Mouse (Mus musculus) ovary, adult 2 months (tissue): Measurements from ENCODE around the gene Mtmr4. TPM values are rescaled to one million over a fixed set of nuclear protein-coding genes. Genes with fewer than 3 reads are reported as not detected.

Experiments used
- polyA plus RNA-seq: library from polyadenylated mRNA; depleted of rRNA; stranded (reverse); fragments of >200 nt; gene quantifications from 2 replicates; pipeline ENCODE4 v1.2.3, GENCODE M21; 2012; rRNA removed

Mtmr4 gene
- polyA plus RNA-seq = 33.1 and 47.8 TPM in 2 replicates

GRCm38 (mm10) chr11:87591526-87592353 lies at the start of gene Mtmr4:
Gene Mtmr4 (plus strand): TSS chr11:87592162.

GRCm38 (mm10) chr11:87566501-87566900 lies 25.5 kb upstream of the Mtmr4 start, which contains the start of gene Gm11492:
Gene Gm11492 (plus strand): TSS chr11:87566653.

GRCm38 (mm10) chr11:87568255-87568953 lies 23.6 kb upstream of the Mtmr4 start, which contains the start of gene Sept4:
Gene Sept4 (plus strand): TSS chr11:87568903.

GRCm38 (mm10) chr11:87616790-87617474 lies 25.0 kb downstream of the Mtmr4 start, which contains the start of gene Hsf5:
Gene Hsf5 (plus strand): TSS chr11:87617164.

GRCm38 (mm10) chr11:87662407-87662806 lies 70.4 kb downstream of the Mtmr4 start, which contains the start of gene Rnf43:
Gene Rnf43 (plus strand): TSS chr11:87662722.

Other genes starting within 250 kb of the Mtmr4 start
- gene Ppm1e, start 233.1 kb upstream of the Mtmr4 start, polyA plus RNA-seq = 4.7 and 5.5 TPM in 2 replicates
- gene Rad51c, start 187.2 kb upstream of the Mtmr4 start, polyA plus RNA-seq = 0.57 and 1.2 TPM in 2 replicates
- 1.8 and 4.4 TPM in 2 replicates for gene Tex14, start 187.1 kb upstream of the Mtmr4 start, polyA plus RNA-seq
- gene Gm11492, start 25.5 kb upstream of the Mtmr4 start, polyA plus RNA-seq = not detected in 2 replicates
- gene Sept4, start 23.3 kb upstream of the Mtmr4 start, polyA plus RNA-seq = 14.6 and 20.3 TPM in 2 replicates
- 0.09 and 0.12 TPM in 2 replicates for gene Hsf5, start 25.0 kb downstream of the Mtmr4 start, polyA plus RNA-seq
- gene Rnf43, start 70.6 kb downstream of the Mtmr4 start, polyA plus RNA-seq = 7.2 and 8.9 TPM in 2 replicates
- 38.0 and 74.1 TPM in 2 replicates for gene Supt4a, start 145.4 kb downstream of the Mtmr4 start, polyA plus RNA-seq
- gene Tspoap1, start 168.4 kb downstream of the Mtmr4 start, polyA plus RNA-seq = 13.0 and 14.2 TPM in 2 replicates
- 0.19 and 0.31 TPM in 2 replicates for gene Mpo, start 201.4 kb downstream of the Mtmr4 start, polyA plus RNA-seq
- gene Lpo, start 236.1 kb downstream of the Mtmr4 start, polyA plus RNA-seq = 0.06 and 0.18 TPM in 2 replicates